Mouse (Mus musculus) forebrain, embryonic 13.5 days (tissue): ENCODE results near the gene Anks1. TPM values are rescaled to one million over a fixed set of nuclear protein-coding genes. Genes with fewer than 3 reads are reported as not detected.

ENCODE experiments used
- ATAC-seq: fragments of 200-750 bp; cut with Nextera tagmentation; 2 replicates; pipeline ENCODE4 v1.8.0; 2017
- H3K27ac ChIP-seq: fragments of 300-500 bp; sonication (generic); 2 replicates; pipeline ENCODE4 v1.5.1; 2015; ENCODE audit warnings: inconsistent platforms, mild to moderate bottlenecking, moderate library complexity
- H3K27me3 ChIP-seq: fragments of 300-500 bp; sonication (generic); 2 replicates; pipeline ENCODE4 v1.6.1; 2015; ENCODE audit warnings: mild to moderate bottlenecking, inconsistent platforms
- H3K36me3 ChIP-seq: fragments of 300-500 bp; sonication (generic); 2 replicates; pipeline ENCODE4 v1.6.1; 2015; ENCODE audit warnings: mild to moderate bottlenecking, inconsistent platforms; ENCODE audit not compliant: poor library complexity, severe bottlenecking
- H3K4me1 ChIP-seq: fragments of 300-500 bp; sonication (generic); 2 replicates; pipeline ENCODE4 v1.6.1; 2015; ENCODE audit warnings: inconsistent platforms
- H3K4me2 ChIP-seq: fragments of 300-500 bp; sonication (generic); 2 replicates; pipeline ENCODE4 v1.6.1; 2015; ENCODE audit warnings: inconsistent platforms, mild to moderate bottlenecking, moderate library complexity
- H3K4me3 ChIP-seq: fragments of 300-500 bp; sonication (generic); 2 replicates; pipeline ENCODE4 v1.5.1; 2015; ENCODE audit warnings: mild to moderate bottlenecking, inconsistent platforms
- H3K9ac ChIP-seq: fragments of 300-500 bp; sonication (generic); 2 replicates; pipeline ENCODE4 v1.6.1; 2015; ENCODE audit warnings: mild to moderate bottlenecking, inconsistent platforms
- H3K9me3 ChIP-seq: fragments of 300-500 bp; sonication (generic); replicated peaks from 2 replicates; pipeline ENCODE4 v1.6.1; 2016; ENCODE audit warnings: inconsistent platforms
- WGBS: fragments of 180-500 bp; shearing (Covaris S2); methylation state at CpG from one replicate; pipeline ENCODE4 v1.1.7; 2015; 5-methylcytosine and 5-hydroxymethylcytosine counted together
- polyA plus RNA-seq: library from polyadenylated mRNA; unstranded; fragments of >200 nt; fragmentation: Nextera tagmentation; extraction: Ambion mirVana; gene quantifications from 2 replicates; pipeline ENCODE4 v1.2.1, GENCODE M21; 2015

The Anks1 gene
- polyA plus RNA-seq, 1 experiment from 2014 or later: 45.2 TPM

GRCm38 (mm10) chr17:28074486-28074885 is 165.4 kb downstream of the Anks1 start:
- no peaks in the 10 kb centered on the region for H3K36me3 ChIP-seq
- H3K27me3 ChIP-seq: peaks cover 12% of the 10 kb centered on the region; the same call in 1 of the 2 replicates
- H3K4me1 ChIP-seq: no peaks in the 10 kb centered on the region
- no peak overlapping the region for H3K4me2 ChIP-seq
- no peak overlapping the region for H3K4me3 ChIP-seq
- H3K9ac ChIP-seq: no peak overlapping the region
- H3K27ac ChIP-seq: no peak overlapping the region
- H3K9me3 ChIP-seq: no peaks in the 10 kb centered on the region
- WGBS: 77% methylated on average over 7 of the region's 7 CpGs
- no peak for ATAC-seq

DNA sequence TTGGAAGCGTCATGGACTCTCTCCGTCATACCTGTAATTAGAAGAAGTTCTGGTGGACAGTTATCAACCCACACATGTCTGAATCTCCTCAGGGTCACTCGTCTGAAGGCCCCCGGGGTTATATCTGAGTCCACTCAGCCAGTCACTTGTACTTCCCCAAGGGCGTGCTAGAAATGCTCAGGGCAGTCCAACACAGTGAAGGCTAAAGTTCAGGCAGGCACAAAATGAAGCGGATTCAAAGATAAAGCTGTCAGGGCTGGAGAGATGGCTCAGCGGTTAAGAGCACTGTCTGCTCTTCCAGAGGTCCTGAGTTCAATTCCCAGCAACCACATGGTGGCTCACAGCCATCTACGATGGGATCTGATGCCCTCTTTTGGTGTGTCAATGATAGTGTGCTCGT is 168.9 kb downstream of the Anks1 start:
- Histone ChIP-seq H3K4me2 (no peak overlapping the region), H3K9me3 (no peaks in the 10 kb centered on the region), H3K36me3 (no peaks in the 10 kb centered on the region), H3K4me1 (peaks cover 4% of the 10 kb centered on the region; the same call in 1 of the 2 replicates), H3K9ac (no peak overlapping the region), H3K27ac (no peak overlapping the region), H3K4me3 (no peak overlapping the region), H3K27me3 (peaks cover 16% of the 10 kb centered on the region)
- no peak for ATAC-seq
- WGBS: 86% methylated on average over 9 of the region's 9 CpGs

- peak overlapping the region; percentile 54 for H3K4me3 ChIP-seq
- H3K4me1 ChIP-seq: peaks cover 6% of the 10 kb centered on the region; the same call in 1 of the 2 replicates
- under 1% methylated on average over 24 of the region's 25 CpGs for WGBS
- no peaks in the 10 kb centered on the region for H3K9me3 ChIP-seq
- H3K4me2 ChIP-seq: peak overlapping the region; percentile 97
- H3K27ac ChIP-seq: no peak overlapping the region
- peak; percentile 56 for ATAC-seq
- peak overlapping the region; percentile 64 for H3K9ac ChIP-seq
- H3K36me3 ChIP-seq: no peaks in the 10 kb centered on the region
- H3K27me3 ChIP-seq: peaks cover 30% of the 10 kb centered on the region
These were observed 170.5 kb downstream of the Anks1 start for GRCm38 (mm10) chr17:28079618-28080017.

DNA sequence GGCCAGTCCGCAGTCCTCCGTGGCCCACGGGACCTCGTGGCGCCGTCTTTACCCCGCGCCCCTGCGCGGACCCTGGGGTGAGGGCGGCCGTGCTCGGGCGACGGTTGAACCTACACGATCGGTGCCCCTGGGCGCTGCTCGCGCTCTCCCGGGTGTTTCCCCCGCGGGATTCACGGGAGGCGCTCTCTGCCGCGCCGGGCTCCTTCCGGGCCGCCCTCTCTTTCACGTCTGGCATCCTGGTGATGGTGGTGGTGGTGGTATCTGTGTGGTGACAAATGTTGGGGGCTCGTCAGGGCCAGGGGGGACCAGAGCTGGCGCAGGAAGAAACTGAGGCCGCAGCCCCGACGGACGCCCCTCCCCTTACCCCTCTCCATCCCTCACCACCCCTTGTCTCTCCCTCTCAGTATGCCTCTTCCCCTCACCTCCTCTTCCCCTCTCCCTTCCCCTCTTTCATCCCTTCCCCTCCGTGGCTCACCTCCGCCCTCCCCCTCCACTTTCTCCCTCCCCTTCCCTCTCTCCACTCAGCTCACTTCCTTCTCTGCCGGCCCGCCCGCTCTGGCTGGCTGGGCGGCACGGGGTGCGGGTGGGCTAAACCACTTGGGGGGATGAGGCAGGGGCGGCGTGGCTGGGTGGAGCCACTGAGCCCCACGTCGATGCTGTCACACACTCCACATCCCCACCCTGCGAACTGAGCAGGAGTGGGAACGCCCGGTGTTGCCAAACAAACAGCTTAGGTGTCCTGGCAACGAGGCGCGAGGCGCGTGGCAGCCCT is 171.1 kb downstream of the Anks1 start, which contains the start of gene Tcp11:
Gene Tcp11 (minus strand): TSS at position 595 of the 772 bp plus-strand sequence.
- peak within 1 kb of the TSS; percentile 64 for H3K9ac ChIP-seq
- H3K4me1 ChIP-seq: peaks cover 10% of the 10 kb centered on the region
- H3K4me2 ChIP-seq: peak within 1 kb of the TSS; percentile 97
- ATAC-seq: peak; percentile 95
- H3K9me3 ChIP-seq: no peaks in the 10 kb centered on the region
- WGBS: 1% methylated on average over 54 of the region's 57 CpGs
- H3K36me3 ChIP-seq: no peaks in the 10 kb centered on the region
- H3K27ac ChIP-seq: no peak within 1 kb of the TSS; the same call in 1 of the 2 replicates
- peak within 1 kb of the TSS; percentile 54 for H3K4me3 ChIP-seq
- H3K27me3 ChIP-seq: peaks cover 30% of the 10 kb centered on the region

- Histone ChIP-seq H3K4me3 (peak overlapping the region; percentile 54), H3K27me3 (peaks cover 30% of the 10 kb centered on the region), H3K9me3 (no peaks in the 10 kb centered on the region), H3K27ac (no peak overlapping the region), H3K36me3 (no peaks in the 10 kb centered on the region), H3K4me1 (peaks cover 15% of the 10 kb centered on the region), H3K9ac (no peak overlapping the region), H3K4me2 (peak overlapping the region; percentile 97)
- ATAC-seq: no peak
- 9% methylated on average over 9 of the region's 9 CpGs for WGBS
These were observed 171.7 kb downstream of the Anks1 start for GRCm38 (mm10) chr17:28080817-28081165.

GRCm38 (mm10) chr17:28081385-28081784 is 172.3 kb downstream of the Anks1 start:
- Histone ChIP-seq H3K4me1 (peaks cover 18% of the 10 kb centered on the region), H3K36me3 (no peaks in the 10 kb centered on the region), H3K4me2 (no peak overlapping the region), H3K9ac (no peak overlapping the region), H3K4me3 (no peak overlapping the region), H3K27me3 (peaks cover 30% of the 10 kb centered on the region), H3K27ac (no peak overlapping the region), H3K9me3 (no peaks in the 10 kb centered on the region)
- no peak for ATAC-seq
- WGBS: 41% methylated on average over 9 of the region's 9 CpGs

- WGBS: 93% methylated on average over 7 of the region's 7 CpGs
- Histone ChIP-seq H3K4me1 (peaks cover 18% of the 10 kb centered on the region), H3K9me3 (no peaks in the 10 kb centered on the region), H3K9ac (no peak overlapping the region), H3K4me3 (no peak overlapping the region), H3K27ac (no peak overlapping the region), H3K4me2 (no peak overlapping the region), H3K36me3 (no peaks in the 10 kb centered on the region), H3K27me3 (peaks cover 30% of the 10 kb centered on the region)
- ATAC-seq: no peak
These were observed 172.8 kb downstream of the Anks1 start for GRCm38 (mm10) chr17:28081856-28082255.

- Histone ChIP-seq H3K9ac (no peak overlapping the region), H3K4me1 (peaks cover 18% of the 10 kb centered on the region), H3K4me2 (no peak overlapping the region), H3K27me3 (peaks cover 27% of the 10 kb centered on the region), H3K4me3 (no peak overlapping the region), H3K27ac (no peak overlapping the region), H3K9me3 (no peaks in the 10 kb centered on the region), H3K36me3 (no peaks in the 10 kb centered on the region)
- ATAC-seq: no peak
- 80% methylated on average over 13 of the region's 13 CpGs for WGBS
These were observed 173.8 kb downstream of the Anks1 start for GRCm38 (mm10) chr17:28082863-28083262.

DNA sequence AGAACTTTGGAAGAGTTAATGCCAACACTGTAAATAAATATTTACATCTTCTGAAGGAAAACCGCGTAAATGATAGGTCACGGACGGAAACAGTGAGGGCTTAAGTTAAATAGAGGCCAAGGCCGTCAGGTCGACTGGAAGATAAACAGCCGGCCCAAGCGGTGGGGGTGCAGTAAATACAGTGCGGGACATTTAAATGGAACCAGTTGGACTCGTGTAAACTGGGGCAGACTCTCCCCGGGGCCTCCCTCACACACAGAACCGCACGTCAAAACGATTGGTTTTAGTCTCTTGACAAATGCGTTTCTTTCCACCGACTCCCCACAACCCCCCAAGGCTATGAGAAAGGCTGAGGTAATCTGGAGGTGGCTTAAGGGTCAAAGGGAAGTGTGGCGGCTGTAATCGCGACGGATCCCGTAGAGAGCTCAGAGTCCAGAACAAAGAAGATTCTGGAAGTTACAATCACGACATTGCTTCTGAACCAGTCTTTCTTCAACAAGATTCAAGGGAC is 175.3 kb downstream of the Anks1 start:
- no peak for ATAC-seq
- H3K4me3 ChIP-seq: no peak overlapping the region
- no peak overlapping the region for H3K27ac ChIP-seq
- WGBS: 26% methylated on average over 22 of the region's 22 CpGs
- no peaks in the 10 kb centered on the region for H3K36me3 ChIP-seq
- peaks cover 18% of the 10 kb centered on the region for H3K4me1 ChIP-seq
- no peak overlapping the region for H3K9ac ChIP-seq
- no peak overlapping the region for H3K4me2 ChIP-seq
- no peaks in the 10 kb centered on the region for H3K9me3 ChIP-seq
- peaks cover 18% of the 10 kb centered on the region for H3K27me3 ChIP-seq

DNA sequence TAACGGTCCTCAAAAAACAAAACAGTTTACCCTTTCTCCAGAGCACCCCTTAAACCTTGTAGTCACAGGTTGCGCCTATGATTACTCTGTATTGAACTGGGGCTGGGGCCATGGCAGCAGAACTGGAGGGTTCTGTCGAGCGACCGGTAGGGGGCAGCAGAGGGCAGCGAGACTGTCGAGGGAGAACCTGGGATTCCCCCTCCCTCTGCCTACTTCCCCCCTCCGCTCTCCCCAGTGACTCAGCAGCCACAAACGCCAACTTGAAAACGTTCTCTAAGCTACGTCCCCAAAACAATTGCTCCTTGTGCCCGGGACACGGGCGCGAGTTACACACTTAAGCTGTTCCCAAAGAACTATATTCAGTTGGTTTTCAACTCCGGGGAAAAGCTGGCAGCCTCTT is 175.9 kb downstream of the Anks1 start:
- H3K4me3 ChIP-seq: no peak overlapping the region
- WGBS: under 1% methylated on average over 16 of the region's 16 CpGs
- peak overlapping the region; percentile 45 for H3K4me2 ChIP-seq
- no peak overlapping the region for H3K9ac ChIP-seq
- no peaks in the 10 kb centered on the region for H3K36me3 ChIP-seq
- no peaks in the 10 kb centered on the region for H3K9me3 ChIP-seq
- peaks cover 18% of the 10 kb centered on the region for H3K27me3 ChIP-seq
- H3K4me1 ChIP-seq: peaks cover 18% of the 10 kb centered on the region
- H3K27ac ChIP-seq: no peak overlapping the region
- ATAC-seq: peak; percentile 69

DNA sequence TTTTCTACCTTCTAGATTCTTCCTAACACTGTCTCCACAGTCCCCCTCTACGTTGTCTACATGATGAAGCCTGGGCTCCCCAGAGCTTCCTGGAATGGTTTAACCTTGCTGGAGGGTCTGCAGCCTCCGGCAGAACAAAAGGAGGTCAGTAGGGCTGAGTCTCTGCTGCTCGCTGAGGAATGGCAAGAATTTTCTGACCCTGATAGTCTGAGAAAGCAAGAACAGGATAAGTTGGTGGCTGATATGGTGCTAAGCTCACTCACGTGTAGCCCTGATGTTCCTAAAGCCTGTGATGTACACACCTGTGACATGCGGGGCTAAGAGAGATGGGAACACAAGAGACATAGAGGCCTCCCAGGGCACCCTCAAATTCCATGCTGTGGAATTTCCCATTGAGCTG is 178.3 kb downstream of the Anks1 start:
- Histone ChIP-seq H3K4me1 (peaks cover 14% of the 10 kb centered on the region), H3K36me3 (no peaks in the 10 kb centered on the region), H3K27ac (no peak overlapping the region), H3K27me3 (peaks cover 14% of the 10 kb centered on the region), H3K4me2 (no peak overlapping the region), H3K9ac (no peak overlapping the region), H3K9me3 (no peaks in the 10 kb centered on the region), H3K4me3 (no peak overlapping the region)
- WGBS: 16% methylated on average over 5 of the region's 5 CpGs
- no peak for ATAC-seq

DNA sequence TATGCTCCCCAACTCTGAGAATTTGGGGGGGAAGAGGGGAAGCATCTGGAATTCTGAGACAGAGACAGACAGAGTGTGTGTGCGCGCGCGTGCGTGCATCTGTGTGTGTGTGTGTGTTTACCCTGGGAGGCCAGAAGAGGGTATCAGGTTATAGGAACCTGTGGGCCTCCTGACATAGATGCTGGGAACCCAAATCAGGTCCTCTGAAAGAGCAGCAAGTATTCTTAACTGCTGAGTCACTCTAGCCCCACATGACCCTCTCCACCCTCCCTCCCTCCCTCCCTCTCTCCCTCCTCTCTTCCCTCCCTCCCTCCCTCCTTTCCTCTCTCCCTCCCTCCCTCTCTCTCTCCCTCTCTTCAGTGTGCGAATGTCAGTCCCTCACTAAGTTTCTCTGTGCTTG is 179.6 kb downstream of the Anks1 start:
- H3K4me2 ChIP-seq: no peak overlapping the region
- no peak overlapping the region for H3K4me3 ChIP-seq
- H3K9me3 ChIP-seq: no peaks in the 10 kb centered on the region
- H3K4me1 ChIP-seq: peaks cover 14% of the 10 kb centered on the region
- peaks cover 8% of the 10 kb centered on the region for H3K27me3 ChIP-seq
- 90% methylated on average over 6 of the region's 6 CpGs for WGBS
- no peak overlapping the region for H3K27ac ChIP-seq
- H3K9ac ChIP-seq: no peak overlapping the region
- no peak for ATAC-seq
- H3K36me3 ChIP-seq: no peaks in the 10 kb centered on the region
